Mouse (Mus musculus) layer of hippocampus, postnatal 10 days (tissue): Measurements from ENCODE around the gene Lrrc28. TPM values are rescaled to one million over a fixed set of nuclear protein-coding genes. Genes with fewer than 3 reads are reported as not detected.

Experiments used
- DNase-seq, 2 experiments: peaks; one replicate each; pipeline ENCODE4 v3.0.0; 2021; ENCODE audit warnings: low spot score in 2 of 2
- total RNA-seq, 2 experiments: library from RNA; stranded (reverse); gene quantifications; 2 replicates each; pipeline ENCODE4 v1.2.3; 2021

The Lrrc28 gene
- total RNA-seq, 2 experiments from 2014 or later, result 32.2 to 33.4 TPM

GRCm38 (mm10) chr7:67646131-67646530 is 1.1 kb upstream of the Lrrc28 start:
- no peak for DNase-seq

DNA sequence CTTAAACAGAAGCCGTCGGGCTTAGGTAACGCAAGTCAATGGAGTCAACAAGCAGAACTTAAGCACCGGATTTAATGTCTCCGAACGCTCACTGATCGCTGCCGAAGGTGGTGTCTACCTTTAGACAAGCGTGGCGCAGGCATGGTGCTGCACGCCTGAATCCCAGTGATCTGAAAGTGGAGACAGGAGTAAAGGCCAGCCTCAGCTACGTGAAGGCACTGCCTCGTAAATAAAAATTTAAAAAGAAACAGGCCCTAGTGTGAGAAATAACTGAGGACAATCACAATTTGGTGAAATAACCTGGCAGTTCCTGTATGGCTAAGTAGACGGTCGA is 580 bp upstream of the Lrrc28 start:
- no peak for DNase-seq

DNA sequence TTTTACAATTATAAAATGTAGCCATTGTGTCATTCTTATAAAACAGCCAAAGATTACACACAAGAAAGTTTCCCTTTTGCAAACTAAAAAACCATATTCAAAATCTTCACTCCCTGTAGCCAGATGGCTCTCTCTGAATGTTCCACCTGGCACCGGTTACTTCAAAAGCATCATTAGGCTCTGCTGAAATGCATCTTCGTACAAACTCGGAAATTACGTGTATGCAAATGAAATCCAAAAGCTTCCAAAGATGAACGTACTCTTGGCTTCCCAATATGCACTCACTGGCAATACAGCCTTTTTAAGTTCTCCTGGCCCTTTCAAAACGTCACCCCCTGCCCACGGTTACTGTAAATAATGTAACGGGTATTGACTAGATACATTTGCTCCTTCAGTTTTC is 777 bp downstream of the Lrrc28 start:
- no peak for DNase-seq

- no peak for DNase-seq
Measured at GRCm38 (mm10) chr7:67642955-67643354, 2.1 kb downstream of the Lrrc28 start.

DNA sequence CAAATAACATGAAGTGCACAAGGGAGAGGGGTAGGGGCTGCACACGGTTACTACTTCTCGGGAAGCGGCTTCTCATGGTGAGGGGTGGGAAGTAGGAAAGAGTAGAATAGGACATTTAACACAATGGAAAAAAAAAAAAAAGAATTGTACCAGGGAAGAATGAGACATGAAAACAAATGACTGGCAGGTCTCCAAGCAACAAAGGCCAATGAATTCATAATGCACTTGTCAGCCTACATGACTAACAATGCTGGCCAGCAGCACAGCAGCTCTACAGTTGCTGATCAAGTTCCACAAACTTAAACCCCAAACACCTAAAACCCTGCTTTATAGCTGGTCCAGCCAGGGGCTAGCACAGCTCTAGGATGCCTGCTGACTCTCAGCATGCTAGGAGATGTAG is 6.1 kb downstream of the Lrrc28 start:
- no peak for DNase-seq

DNA sequence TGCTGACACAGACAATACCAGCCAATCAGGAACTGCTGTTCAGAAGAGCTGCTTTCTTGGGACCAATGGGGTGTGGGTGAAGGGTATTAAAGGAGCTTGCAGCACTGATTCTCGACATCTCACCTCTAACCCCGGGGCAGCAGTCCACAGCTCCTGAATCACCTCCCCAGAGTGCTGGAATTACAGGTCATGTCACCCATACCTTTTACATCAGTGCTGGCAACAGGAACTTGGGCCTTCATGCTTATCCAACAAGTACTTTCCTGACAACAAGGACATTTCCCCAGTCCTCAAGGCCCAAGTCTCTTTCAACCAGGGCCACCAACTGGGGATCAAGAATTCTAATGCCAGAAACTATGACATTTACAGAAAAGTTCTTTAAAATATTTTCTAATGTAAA is 8.9 kb downstream of the Lrrc28 start:
- no peak for DNase-seq

- DNase-seq, result no peak
Measured at GRCm38 (mm10) chr7:67634210-67634609, 10.9 kb downstream of the Lrrc28 start.

GRCm38 (mm10) chr7:67632380-67632779 is 12.7 kb downstream of the Lrrc28 start:
- no peak for DNase-seq

GRCm38 (mm10) chr7:67630817-67631216 is 14.3 kb downstream of the Lrrc28 start:
- peak; percentile 84 to 85 for DNase-seq

- no peak for DNase-seq
Measured at GRCm38 (mm10) chr7:67629681-67630080, 15.4 kb downstream of the Lrrc28 start.

GRCm38 (mm10) chr7:67626671-67627070 is 18.4 kb downstream of the Lrrc28 start:
- no peak for DNase-seq

DNA sequence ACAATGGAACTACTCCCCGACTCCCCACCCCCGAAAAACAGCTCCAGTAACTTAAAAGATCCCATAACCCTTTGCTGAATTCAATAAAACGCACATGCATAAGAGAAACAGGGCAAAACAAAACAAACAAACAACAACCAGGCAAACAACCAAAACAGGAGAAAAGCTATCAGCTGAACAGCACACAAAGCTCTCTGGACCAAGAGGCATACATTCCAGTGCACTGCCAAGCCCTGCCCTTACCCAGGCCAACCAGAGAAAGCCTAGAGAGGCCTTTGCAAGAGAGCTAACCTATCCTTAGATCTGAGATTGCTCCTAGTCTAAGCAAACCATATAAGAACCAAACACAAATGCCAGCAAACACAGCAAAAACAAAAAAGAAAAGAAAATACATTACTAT is 22.9 kb downstream of the Lrrc28 start:
- no peak for DNase-seq

DNA sequence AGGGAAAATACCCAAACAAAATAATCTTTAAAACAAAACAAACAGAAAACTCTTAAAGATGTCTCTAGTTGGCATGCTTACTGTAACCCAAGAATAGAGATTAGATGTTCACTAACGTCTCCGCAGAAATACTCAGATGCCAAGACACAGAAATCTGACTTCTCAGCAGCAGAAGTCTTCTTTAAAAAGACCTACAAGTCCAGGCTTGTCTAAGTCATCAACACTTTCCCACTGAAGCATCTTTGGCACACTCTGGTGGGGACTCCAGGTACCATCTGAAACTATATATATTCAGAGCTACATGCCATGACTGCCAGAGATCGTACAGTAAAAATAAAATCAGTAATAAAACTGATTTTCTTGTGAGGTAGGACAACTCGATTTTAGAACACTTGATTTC is 25.2 kb downstream of the Lrrc28 start:
- no peak for DNase-seq

GRCm38 (mm10) chr7:67618316-67618715 is 26.8 kb downstream of the Lrrc28 start:
- no peak for DNase-seq

DNA sequence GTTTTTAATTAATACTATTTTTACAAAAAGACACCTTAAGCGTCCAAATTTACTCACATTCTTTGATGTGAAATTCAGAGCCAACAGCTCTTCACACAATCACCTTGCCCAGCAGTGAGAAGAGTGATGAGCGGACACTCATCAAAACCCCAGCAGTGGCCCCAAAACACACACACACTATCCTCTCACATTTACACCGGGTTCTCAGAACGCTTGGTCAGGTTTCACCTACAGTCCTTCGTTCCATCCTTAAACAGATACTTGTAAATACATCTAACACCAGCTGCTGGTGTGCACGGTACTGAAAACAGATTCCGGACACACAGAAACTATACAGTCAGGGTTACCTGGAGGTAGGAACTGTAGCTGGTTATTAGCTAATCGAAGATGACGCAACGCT is 27.4 kb downstream of the Lrrc28 start:
- no peak for DNase-seq

DNA sequence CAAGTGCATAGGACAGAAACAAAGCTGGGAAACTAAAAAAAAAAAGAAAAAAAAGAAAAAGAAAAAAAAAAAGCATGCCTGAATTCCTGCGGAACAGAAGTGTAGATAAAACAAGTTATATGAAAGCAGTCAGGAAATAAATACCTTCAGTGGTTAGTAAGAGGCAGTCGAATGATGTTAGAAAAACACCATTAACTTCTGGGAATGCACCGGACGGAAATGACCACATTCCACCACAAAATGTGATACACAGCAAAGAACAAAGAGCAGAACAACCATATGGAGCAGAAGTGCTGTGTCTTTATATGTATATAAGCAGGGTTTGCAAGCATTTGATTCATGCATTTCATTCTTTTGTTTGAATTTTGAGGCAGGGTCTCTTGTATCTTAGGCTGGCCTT is 28.2 kb downstream of the Lrrc28 start:
- DNase-seq, result no peak

- DNase-seq, result no peak
Measured at GRCm38 (mm10) chr7:67614464-67614861, 30.6 kb downstream of the Lrrc28 start.

- no peak for DNase-seq
Measured at GRCm38 (mm10) chr7:67613795-67614463, 31.1 kb downstream of the Lrrc28 start.

DNA sequence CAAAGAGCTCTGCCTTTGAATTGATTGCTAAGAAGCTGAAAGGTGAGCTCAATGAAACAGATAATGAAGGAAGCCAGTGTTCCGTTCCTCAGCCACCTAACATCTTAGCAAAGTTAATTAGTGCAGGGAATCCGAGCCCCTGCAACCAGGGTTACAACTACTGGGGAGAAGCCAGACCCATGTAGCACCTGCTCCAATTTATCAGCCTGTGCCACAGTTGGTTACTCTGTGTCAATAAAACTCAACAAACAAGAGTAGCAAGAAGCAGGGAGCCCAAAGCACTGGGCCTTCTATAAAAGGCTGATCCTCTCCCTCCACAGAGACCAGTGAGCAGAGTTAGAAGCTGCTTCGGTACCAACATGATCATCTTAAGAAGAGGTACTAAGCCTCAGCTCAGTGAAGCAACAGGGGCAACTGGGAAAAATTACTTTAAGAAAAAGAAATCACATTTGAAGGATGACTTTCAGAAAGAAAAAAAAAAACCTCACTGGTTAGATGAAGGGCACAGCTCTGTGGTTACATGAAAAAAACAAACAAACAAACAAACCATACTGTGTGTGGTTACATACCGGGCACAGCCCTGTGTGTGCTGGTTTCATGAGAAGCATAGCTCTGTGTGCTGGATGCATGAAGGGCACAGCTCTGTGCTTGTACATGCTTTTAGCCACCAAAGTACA is 36.6 kb downstream of the Lrrc28 start:
- DNase-seq, result no peak

DNA sequence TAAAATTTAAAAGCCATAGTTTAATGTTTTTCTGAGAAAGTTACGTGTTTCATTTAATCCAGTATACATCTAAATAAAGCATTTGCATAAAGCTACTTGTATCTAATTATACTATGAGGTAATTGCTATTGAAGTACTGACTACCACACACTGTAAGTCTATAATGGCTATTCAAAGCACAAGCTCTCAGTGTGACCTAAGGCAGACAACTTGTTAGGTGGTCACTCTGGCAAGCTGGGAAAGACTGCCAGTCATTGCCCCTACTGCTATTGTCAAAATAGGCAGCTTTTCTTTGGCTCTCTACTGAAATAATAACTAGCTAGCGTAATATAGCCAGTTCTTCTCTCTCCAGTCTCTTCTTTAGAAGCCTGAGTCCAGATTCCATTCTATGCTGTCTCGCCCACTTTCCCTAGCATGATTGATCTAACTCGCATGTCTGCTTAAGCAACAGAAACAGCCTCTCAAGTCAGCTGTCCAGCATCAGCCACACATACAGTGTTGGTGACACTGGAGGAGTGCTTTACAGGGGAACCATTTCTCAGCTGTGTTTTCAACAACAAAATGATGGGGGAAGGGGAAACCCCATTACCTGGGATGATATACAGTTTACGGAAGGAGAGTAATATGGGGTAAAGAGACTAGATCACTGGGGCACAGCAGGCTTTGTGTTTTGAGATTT is 37.3 kb downstream of the Lrrc28 start:
- DNase-seq, result no peak

- DNase-seq, result no peak
Measured at GRCm38 (mm10) chr7:67606250-67606649, 38.8 kb downstream of the Lrrc28 start.

- DNase-seq, result no peak
Measured at GRCm38 (mm10) chr7:67605114-67605513, 40.0 kb downstream of the Lrrc28 start.

DNA sequence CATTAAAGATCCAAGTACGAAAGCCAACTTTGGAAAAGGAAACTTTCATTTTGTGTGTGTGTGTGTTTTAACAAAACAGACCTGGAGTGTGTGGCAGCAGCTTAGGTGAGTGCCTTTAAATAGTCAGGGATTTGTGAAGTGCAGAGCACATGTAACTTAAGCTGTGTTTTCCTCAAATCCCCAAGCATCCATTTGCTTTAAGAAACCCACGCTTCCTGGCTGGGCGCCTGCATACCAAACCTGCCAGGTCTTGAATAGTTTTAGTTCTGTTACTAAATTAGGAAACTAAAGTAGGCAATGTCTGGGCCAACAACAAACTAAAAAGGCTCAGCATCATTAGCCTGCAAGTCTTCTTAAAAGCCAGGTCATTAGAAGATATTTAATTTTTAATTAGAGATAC is 47.0 kb downstream of the Lrrc28 start:
- DNase-seq, result peak; percentile 46 to 62
